Mouse (Mus musculus) thymus, postnatal 4 days (tissue): ENCODE measurements around the gene Gabrb1.

ENCODE experiments used
- DNase-seq: peaks from one replicate; pipeline ENCODE4 v3.0.0; 2021

The Gabrb1 gene

GRCm38 (mm10) chr5:71830342-71830741, 172.4 kb downstream of the Gabrb1 start:
- DNase-seq = no peak

DNA sequence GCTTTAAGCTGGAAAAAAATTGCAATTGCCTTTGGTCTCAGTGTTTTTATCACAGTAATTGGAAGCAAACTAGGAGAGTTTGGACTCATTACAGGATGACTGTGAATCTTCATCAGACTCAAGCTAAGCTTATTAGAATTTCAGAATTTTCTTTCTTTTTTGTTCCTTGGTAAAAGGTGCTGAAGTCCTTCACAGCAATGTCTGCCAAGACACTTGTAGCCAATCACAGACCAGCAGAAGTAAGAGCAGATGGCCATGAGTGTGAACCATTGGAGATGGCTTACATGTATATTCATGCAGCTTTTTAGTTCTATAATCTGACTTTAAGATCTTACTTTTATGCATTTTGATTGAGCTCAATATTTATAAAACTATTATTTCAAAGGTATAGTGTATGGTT, 184.3 kb downstream of the Gabrb1 start:
- no peak for DNase-seq

DNA sequence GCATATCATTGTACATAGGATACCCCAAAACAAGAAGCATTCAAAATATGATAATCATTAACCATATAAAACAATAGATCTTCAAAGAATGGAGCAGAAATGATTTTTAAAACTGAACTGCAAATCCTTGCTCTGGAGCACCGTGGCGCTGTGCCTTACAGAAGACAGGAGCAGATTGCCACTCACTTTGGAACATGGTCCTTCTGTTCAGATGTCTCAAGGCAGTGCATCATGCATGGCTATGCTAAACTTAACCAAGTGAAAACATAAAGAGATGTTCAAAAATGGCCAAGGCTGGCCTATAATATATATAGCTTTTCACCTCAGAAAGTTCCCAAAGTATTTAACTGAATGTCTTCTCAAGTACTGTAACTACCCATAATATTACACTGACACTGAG, 240.3 kb downstream of the Gabrb1 start:
- DNase-seq = no peak

- no peak for DNase-seq
Measured at GRCm38 (mm10) chr5:71903399-71903798, 245.5 kb downstream of the Gabrb1 start.

GRCm38 (mm10) chr5:71914028-71914427, 256.1 kb downstream of the Gabrb1 start:
- DNase-seq = no peak

DNA sequence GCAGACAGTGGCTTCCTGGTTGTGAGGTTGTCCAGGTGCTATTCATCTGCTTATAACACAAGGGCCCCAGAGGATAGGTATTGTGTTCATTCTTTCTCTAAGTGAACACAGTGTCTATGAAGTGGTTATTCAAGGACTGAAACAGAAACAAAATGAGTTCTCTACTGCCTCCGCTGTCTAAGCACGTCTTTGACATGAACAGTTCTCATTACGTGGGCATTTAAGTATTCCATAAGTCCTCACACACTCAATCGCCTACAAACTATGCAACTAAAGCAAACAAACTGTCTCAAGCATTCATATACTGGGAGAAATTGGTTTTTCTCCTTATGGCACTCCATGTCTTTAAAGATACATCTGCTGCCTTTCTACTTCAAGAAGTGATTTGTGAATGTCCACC, 257.8 kb downstream of the Gabrb1 start:
- DNase-seq = no peak

- DNase-seq = no peak
Measured at GRCm38 (mm10) chr5:71917206-71917605, 259.3 kb downstream of the Gabrb1 start.

DNA sequence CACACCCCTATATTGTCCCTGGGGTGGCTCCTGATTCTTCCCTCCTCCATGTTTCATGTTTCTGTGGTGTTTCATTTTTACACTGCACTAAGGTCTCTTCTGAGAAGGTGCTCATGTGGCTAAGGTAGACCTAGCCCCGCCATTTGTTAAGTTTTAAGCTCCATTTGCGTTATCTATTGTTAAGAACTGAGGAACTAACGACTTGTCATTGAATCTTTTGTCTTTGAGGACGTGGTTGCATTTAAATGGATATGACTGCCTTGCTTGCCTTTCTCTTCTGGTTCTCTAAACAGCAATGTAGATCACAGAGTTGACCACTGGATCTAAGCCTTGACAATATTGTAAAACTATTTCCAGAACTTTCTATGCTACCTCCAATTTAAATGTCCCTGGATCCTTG, 265.7 kb downstream of the Gabrb1 start:
- no peak for DNase-seq

DNA sequence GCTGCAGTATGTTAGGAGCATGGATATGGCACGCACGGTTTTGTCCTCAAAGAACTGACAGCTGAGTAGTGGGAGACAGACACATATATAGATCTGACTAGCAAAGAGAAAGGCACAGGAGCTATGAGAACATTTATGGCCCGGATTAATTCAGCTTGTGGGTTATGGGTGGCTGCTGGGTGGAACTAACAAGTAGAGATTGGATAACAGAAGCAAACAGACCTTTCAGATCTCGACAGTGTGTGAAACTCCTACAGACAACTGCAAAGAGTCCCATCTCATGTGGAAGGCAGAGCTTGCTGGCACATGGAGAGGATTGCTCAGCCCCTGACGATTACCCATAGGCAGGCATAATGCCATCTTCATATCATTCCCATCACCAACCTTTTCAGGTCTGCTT, 268.4 kb downstream of the Gabrb1 start:
- no peak for DNase-seq

GRCm38 (mm10) chr5:71930036-71930435, 272.1 kb downstream of the Gabrb1 start:
- DNase-seq = no peak

DNA sequence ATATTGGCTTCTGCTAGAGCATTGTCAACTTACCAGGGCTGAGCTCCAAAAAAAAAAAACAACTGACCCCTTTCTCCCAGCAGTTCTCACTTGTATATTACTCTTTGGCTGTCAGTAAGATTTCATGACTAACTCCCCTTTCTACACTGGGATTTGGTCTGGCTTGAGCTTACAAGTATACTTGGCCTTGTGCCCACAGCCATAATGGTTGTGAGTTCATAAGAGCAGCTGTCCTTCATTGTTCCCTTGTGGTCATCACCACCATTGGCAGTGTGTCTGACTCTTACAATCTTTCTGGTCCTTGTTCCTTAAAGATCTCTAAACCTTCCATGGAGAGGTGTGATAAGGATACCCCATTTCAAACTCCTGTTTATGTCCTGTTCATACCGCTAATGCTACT, 293.5 kb downstream of the Gabrb1 start:
- DNase-seq = no peak

DNA sequence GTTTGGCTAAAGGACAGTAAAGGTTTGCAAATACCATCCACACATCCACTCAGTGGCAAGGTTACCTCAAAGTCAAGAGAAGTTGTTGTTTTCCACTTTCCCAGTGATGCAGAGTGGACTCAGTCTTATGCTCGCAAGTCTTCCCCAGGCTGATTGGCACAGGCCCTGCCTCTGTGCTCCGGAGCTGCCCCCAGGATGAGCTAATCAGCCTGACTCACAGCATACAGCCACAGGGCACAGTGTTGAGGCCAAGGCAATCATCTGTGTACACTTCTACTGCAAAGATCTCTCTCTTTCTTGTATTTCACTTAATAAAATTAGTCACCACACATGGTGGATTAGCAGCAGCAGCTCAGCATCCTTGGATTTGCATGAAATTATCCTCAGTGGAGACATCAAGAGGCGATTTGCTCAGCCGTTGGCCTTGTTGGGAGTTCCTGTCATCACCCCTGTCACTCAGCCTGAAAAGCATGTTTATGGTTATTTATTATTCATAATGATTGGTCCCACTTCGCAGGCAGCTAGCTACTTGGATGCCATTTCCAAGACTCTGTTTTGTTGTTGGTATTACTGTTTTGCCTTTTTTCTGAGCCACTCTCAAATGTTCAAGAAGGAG, 297.3 kb downstream of the Gabrb1 start:
- DNase-seq = no peak

GRCm38 (mm10) chr5:71964876-71965432, 307.0 kb downstream of the Gabrb1 start:
- DNase-seq = no peak

DNA sequence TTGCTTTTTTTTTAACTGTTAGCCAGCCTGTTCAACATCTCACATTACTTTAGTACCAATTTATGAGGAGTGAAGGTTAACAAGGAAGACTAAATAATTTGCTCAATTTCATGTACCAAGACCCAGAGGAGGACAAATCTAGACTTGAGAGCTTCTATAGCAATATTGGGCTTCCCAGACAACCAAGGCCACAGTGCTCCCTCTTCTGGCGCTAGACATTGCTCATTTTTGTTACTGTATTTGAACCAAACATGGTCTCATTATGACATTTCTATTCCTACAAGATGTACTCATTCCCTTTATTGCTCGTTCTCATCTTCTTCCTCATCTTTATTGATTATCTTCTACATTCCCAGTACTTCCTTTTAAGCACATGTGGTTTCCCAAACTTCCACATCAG, 307.6 kb downstream of the Gabrb1 start:
- DNase-seq = peak; percentile 8

- DNase-seq = no peak
Measured at GRCm38 (mm10) chr5:71970140-71970800, 312.4 kb downstream of the Gabrb1 start.

GRCm38 (mm10) chr5:71972831-71973230, 314.9 kb downstream of the Gabrb1 start:
- DNase-seq = no peak

GRCm38 (mm10) chr5:71976133-71976532, 318.2 kb downstream of the Gabrb1 start:
- no peak for DNase-seq

- no peak for DNase-seq
Measured at GRCm38 (mm10) chr5:71976571-71977061, 318.7 kb downstream of the Gabrb1 start.

- no peak for DNase-seq
Measured at GRCm38 (mm10) chr5:71986561-71986960, 328.6 kb downstream of the Gabrb1 start.

GRCm38 (mm10) chr5:71986983-71987398, 329.1 kb downstream of the Gabrb1 start:
- no peak for DNase-seq

GRCm38 (mm10) chr5:71999466-71999865, 341.6 kb downstream of the Gabrb1 start:
- no peak for DNase-seq

DNA sequence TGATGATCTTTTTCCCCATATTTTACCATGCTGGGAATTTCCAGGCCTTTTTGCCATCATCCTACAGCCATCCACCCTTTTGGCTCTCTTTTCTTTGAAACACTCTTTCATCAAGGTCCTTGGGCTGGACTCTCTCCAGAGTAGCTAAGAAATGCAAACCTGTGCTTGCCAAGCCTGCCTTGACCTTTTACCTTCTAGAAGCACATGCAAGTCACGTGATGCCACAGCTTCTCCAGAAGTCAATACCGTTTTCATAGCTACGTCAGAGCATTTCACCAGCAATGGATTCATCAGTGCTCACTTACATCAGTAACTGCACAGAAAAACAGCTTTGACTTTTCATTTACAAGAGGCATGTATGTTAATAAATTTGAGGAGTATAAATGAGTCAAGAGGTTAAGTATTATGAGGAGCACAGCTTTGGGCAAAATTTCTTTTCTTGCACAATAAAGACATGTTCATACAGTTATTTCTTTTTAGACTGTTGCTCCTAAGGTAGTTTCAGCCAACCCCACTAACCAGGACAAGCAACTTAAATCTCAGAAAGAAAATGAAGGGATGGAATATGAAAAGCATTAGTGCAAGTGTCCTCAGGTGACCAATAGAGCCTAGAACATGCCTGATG, 346.0 kb downstream of the Gabrb1 start:
- no peak for DNase-seq

DNA sequence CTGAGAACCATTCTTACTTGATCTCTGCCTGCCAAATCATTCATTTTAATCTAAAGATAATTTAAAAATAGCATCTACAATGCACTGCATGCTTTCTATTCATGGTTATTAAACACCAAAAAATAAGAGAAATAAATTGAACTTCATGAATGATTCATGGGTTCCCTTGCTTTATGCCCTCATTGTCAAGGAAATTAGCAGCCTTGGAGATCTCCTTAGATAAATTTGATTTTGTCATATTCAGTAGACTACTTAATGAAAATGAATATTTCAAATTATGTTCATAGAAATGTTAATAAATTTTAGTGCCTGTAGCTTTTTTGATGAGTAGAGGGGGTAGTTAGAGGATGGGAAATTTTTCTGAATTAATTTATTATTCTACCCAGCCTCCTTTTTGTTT, 379.0 kb downstream of the Gabrb1 start:
- DNase-seq = no peak
